Mouse (Mus musculus): ENCODE measurements around the gene Plek2.

- TF ChIP-seq CTCF (IDR thresholded peaks at IDR 0.05; ENCODE audit: low read depth, low read length) (no peak), POLR2AphosphoS5 (IDR thresholded peaks at IDR 0.05; ENCODE audit: insufficient replicate concordance, low read depth, low read length) (no peak), TAL1 (conservative IDR thresholded peaks at IDR 0.05; ENCODE audit: low read depth, low read length) (no peak)
Measured at GRCm38 (mm10) chr12:78903313-78903712, 3.5 kb downstream of the Plek2 start.
